Mouse (Mus musculus) embryonic facial prominence, embryonic 11.5 days (tissue): Measurements from ENCODE around the gene Capn2. TPM values are rescaled to one million over a fixed set of nuclear protein-coding genes. Genes with fewer than 3 reads are reported as not detected.
A peak's percentile ranks its signal among the peaks of the same experiment; 100 is the strongest.

Experiments used
- ATAC-seq: fragments of 200-750 bp; cut with Nextera tagmentation; replicated peaks from 2 replicates; pipeline ENCODE4 v1.8.0; 2017; ENCODE audit warnings: low read depth; ENCODE audit not compliant: insufficient number of reproducible peaks, low FRiP score, low TSS enrichment
- DNase-seq: peaks from one replicate; pipeline ENCODE4 v3.0.0-alpha.2; 2015; ENCODE audit warnings: low spot score
- H3K27ac ChIP-seq: fragments of 300-500 bp; sonication (generic); replicated peaks from 2 replicates; pipeline ENCODE4 v1.5.1; 2014; ENCODE audit warnings: mild to moderate bottlenecking, low read depth, low read length, control low read depth
- H3K27me3 ChIP-seq: fragments of 300-500 bp; sonication (generic); 2 replicates; pipeline ENCODE4 v1.6.1; 2014; ENCODE audit warnings: mild to moderate bottlenecking, low read length, moderate library complexity, mixed read lengths; ENCODE audit not compliant: control insufficient read depth, insufficient read depth
- H3K36me3 ChIP-seq: fragments of 300-500 bp; sonication (generic); replicated peaks from 2 replicates; pipeline ENCODE4 v1.6.1; 2014; ENCODE audit warnings: low read depth, mild to moderate bottlenecking, low read length, moderate library complexity, mixed read lengths; ENCODE audit not compliant: control insufficient read depth, insufficient read depth
- H3K4me1 ChIP-seq: fragments of 300-500 bp; sonication (generic); 2 replicates; pipeline ENCODE4 v1.6.1; 2014; ENCODE audit warnings: low read length, mixed read lengths; ENCODE audit not compliant: control insufficient read depth, insufficient read depth
- H3K4me2 ChIP-seq: fragments of 300-500 bp; sonication (generic); 2 replicates; pipeline ENCODE4 v1.6.1; 2014; ENCODE audit warnings: low read depth, mild to moderate bottlenecking, control low read depth, low read length, moderate library complexity
- H3K4me3 ChIP-seq: fragments of 300-500 bp; sonication (generic); 2 replicates; pipeline ENCODE4 v1.5.1; 2014; ENCODE audit warnings: low read depth, low read length, control low read depth
- H3K9ac ChIP-seq: fragments of 300-500 bp; sonication (generic); replicated peaks from 2 replicates; pipeline ENCODE4 v1.6.1; 2014; ENCODE audit warnings: mild to moderate bottlenecking, control low read depth, low read length
- H3K9me3 ChIP-seq: fragments of 300-500 bp; sonication (generic); replicated peaks from 2 replicates; pipeline ENCODE4 v1.6.1; 2016; ENCODE audit warnings: mild to moderate bottlenecking, low read length, inconsistent platforms, mixed read lengths; ENCODE audit not compliant: control insufficient read depth
- WGBS: fragments of 180-500 bp; shearing (Covaris S2); extraction: QIAGEN DNeasy Blood & Tissue Kit; methylation state at CpG from one replicate; pipeline ENCODE4 v1.1.7; 2014; 5-methylcytosine and 5-hydroxymethylcytosine counted together
- polyA plus RNA-seq: library from polyadenylated mRNA; unstranded; fragments of >200 nt; fragmentation: Nextera tagmentation; extraction: Ambion mirVana; gene quantifications from 2 replicates; pipeline ENCODE4 v1.2.1, GENCODE M21; 2014

The Capn2 gene
- polyA plus RNA-seq, 1 experiment from 2014 or later, result 80.8 TPM

GRCm38 (mm10) chr1:182481646-182482295, 35.6 kb downstream of the Capn2 start:
- H3K9ac ChIP-seq, result no peak overlapping the region
- H3K4me1 ChIP-seq, result no peaks in the 10 kb centered on the region
- H3K9me3 ChIP-seq, result no peaks in the 10 kb centered on the region
- DNase-seq (no peak), ATAC-seq (no peak)
- no peak overlapping the region for H3K27ac ChIP-seq
- H3K4me2 ChIP-seq, result no peak overlapping the region
- H3K27me3 ChIP-seq, result no peaks in the 10 kb centered on the region
- 88% methylated on average over 10 of the region's 10 CpGs for WGBS
- peaks cover 6% of the 10 kb centered on the region for H3K36me3 ChIP-seq
- H3K4me3 ChIP-seq, result no peak overlapping the region

- Histone ChIP-seq H3K4me3 (no peak overlapping the region), H3K9me3 (no peaks in the 10 kb centered on the region), H3K4me1 (no peaks in the 10 kb centered on the region), H3K9ac (no peak overlapping the region), H3K27me3 (no peaks in the 10 kb centered on the region), H3K27ac (no peak overlapping the region), H3K4me2 (no peak overlapping the region), H3K36me3 (peaks cover 3% of the 10 kb centered on the region)
- ATAC-seq (no peak), DNase-seq (no peak)
- WGBS, result 92% methylated on average over 7 of the region's 7 CpGs
Measured at GRCm38 (mm10) chr1:182481138-182481537, 36.3 kb downstream of the Capn2 start.

- Histone ChIP-seq H3K9me3 (no peaks in the 10 kb centered on the region), H3K9ac (no peak overlapping the region), H3K4me3 (no peak overlapping the region), H3K4me1 (no peaks in the 10 kb centered on the region), H3K4me2 (no peak overlapping the region), H3K36me3 (peaks cover 3% of the 10 kb centered on the region), H3K27me3 (no peaks in the 10 kb centered on the region), H3K27ac (no peak overlapping the region)
- 87% methylated on average over 4 of the region's 4 CpGs for WGBS
- DNase-seq, result no peak
- ATAC-seq, result no peak
Measured at GRCm38 (mm10) chr1:182478935-182479334, 38.5 kb downstream of the Capn2 start.

GRCm38 (mm10) chr1:182475005-182475796, 42.2 kb downstream of the Capn2 start:
- Histone ChIP-seq H3K4me2 (no peak overlapping the region), H3K9me3 (no peaks in the 10 kb centered on the region), H3K27ac (no peak overlapping the region), H3K9ac (no peak overlapping the region), H3K4me1 (no peaks in the 10 kb centered on the region), H3K27me3 (no peaks in the 10 kb centered on the region), H3K4me3 (no peak overlapping the region), H3K36me3 (peaks cover 6% of the 10 kb centered on the region)
- ATAC-seq (no peak), DNase-seq (no peak)
- 82% methylated on average over 5 of the region's 5 CpGs for WGBS

- Histone ChIP-seq H3K27me3 (no peaks in the 10 kb centered on the region), H3K27ac (no peak overlapping the region), H3K4me3 (no peak overlapping the region), H3K4me1 (no peaks in the 10 kb centered on the region), H3K4me2 (no peak overlapping the region), H3K36me3 (peaks cover 6% of the 10 kb centered on the region; the same call in 1 of the 2 replicates), H3K9me3 (no peaks in the 10 kb centered on the region), H3K9ac (no peak overlapping the region)
- DNase-seq (no peak), ATAC-seq (0 out of 2 replicates have a peak, but pooled peaks have one; percentile 9)
- WGBS, result 90% methylated on average over 4 of the region's 4 CpGs
Measured at GRCm38 (mm10) chr1:182465978-182466377, 51.4 kb downstream of the Capn2 start.

GRCm38 (mm10) chr1:182465309-182465708, 52.1 kb downstream of the Capn2 start:
- H3K9ac ChIP-seq, result no peak overlapping the region
- H3K27me3 ChIP-seq, result no peaks in the 10 kb centered on the region
- peaks cover 3% of the 10 kb centered on the region; the same call in 1 of the 2 replicates for H3K36me3 ChIP-seq
- H3K4me3 ChIP-seq, result no peak overlapping the region
- WGBS, result 78% methylated on average over 4 of the region's 4 CpGs
- H3K4me2 ChIP-seq, result no peak overlapping the region
- H3K4me1 ChIP-seq, result no peaks in the 10 kb centered on the region
- no peaks in the 10 kb centered on the region for H3K9me3 ChIP-seq
- DNase-seq (no peak), ATAC-seq (no peak)
- no peak overlapping the region for H3K27ac ChIP-seq

- DNase-seq, result no peak
- Histone ChIP-seq H3K4me1 (no peaks in the 10 kb centered on the region), H3K9me3 (no peaks in the 10 kb centered on the region), H3K27me3 (no peaks in the 10 kb centered on the region), H3K9ac (no peak overlapping the region), H3K4me3 (no peak overlapping the region), H3K27ac (no peak overlapping the region), H3K4me2 (no peak overlapping the region), H3K36me3 (no peaks in the 10 kb centered on the region; the same call in 1 of the 2 replicates)
- ATAC-seq, result no peak
- WGBS, result 95% methylated on average over 10 of the region's 10 CpGs
Measured at GRCm38 (mm10) chr1:182461813-182462212, 55.6 kb downstream of the Capn2 start.

GRCm38 (mm10) chr1:182461261-182461660, 56.1 kb downstream of the Capn2 start:
- H3K27ac ChIP-seq, result 0 out of 2 replicates have a peak overlapping the region, but pooled peaks have one; percentile 20
- no peaks in the 10 kb centered on the region for H3K9me3 ChIP-seq
- H3K9ac ChIP-seq, result no peak overlapping the region
- no peaks in the 10 kb centered on the region for H3K27me3 ChIP-seq
- H3K4me1 ChIP-seq, result no peaks in the 10 kb centered on the region
- no peak overlapping the region for H3K4me3 ChIP-seq
- H3K36me3 ChIP-seq, result no peaks in the 10 kb centered on the region; the same call in 1 of the 2 replicates
- 61% methylated on average over 7 of the region's 7 CpGs for WGBS
- DNase-seq (no peak), ATAC-seq (no peak)
- H3K4me2 ChIP-seq, result no peak overlapping the region
